Mouse (Mus musculus): ENCODE results near the gene Sde2.

GRCm38 (mm10) chr1:180815371-180816024 lies 35.4 kb upstream of the Sde2 start:
- no peak for TF ChIP-seq CHD2 (IDR thresholded peaks at IDR 0.05; ENCODE audit: low read depth, low read length)
- no peak for TF ChIP-seq ZNF384 (IDR thresholded peaks at IDR 0.05; ENCODE audit: low read depth, low read length)
- TF ChIP-seq HCFC1 (IDR thresholded peaks at IDR 0.05; ENCODE audit: borderline replicate concordance, insufficient read depth, low read length): no peak
- TF ChIP-seq MAFK (IDR thresholded peaks at IDR 0.05; ENCODE audit: insufficient read depth, low read depth, low read length): no peak
